Mouse (Mus musculus): ENCODE results near the gene Ly86. TPM values are rescaled to one million over a fixed set of nuclear protein-coding genes. Genes with fewer than 3 reads are reported as not detected.

The Ly86 gene
- polyA plus RNA-seq, 1 experiment from 2014 or later = 5.8 TPM

DNA sequence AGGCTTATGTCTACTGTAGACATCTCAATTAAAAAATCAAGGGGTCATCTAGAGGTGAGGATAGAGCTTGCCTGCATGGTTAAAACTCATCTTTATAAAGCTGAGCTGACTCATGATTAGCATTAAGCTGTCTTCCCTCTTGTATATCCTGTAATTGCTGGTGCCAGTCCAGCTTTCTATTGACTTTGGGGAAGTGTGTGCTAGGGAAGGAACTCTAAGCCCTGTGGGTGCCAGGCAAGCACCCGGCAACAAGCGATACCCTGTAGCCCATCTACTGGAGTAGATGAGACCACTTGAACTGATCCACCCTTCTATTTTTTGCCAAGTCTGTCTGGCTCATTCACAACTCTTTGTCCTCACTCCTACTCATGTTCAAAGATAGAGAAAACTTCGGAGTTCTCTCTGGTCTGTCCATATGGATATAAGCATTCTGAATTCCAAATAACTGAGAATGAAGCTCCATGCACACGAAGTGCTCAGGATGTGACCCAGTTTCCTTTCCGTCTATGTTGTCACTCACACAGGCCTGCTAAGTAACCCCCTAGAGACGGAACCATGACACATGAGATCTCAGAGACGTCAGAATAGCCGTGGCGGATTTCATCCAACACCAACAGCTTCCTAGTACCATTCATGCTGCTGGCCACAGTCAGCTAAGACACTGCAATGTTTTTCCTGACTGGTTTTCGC is 10.8 kb downstream of the Ly86 start:
- H3K9me3 ChIP-seq = no peaks in the 10 kb centered on the region
- no peak overlapping the region for H3K4me2 ChIP-seq (replicated peaks)
- H3K9ac ChIP-seq (replicated peaks) = no peak overlapping the region
- no peak overlapping the region for H3K27ac ChIP-seq (replicated peaks)
- no peaks in the 10 kb centered on the region for H3K4me1 ChIP-seq
- no peaks in the 10 kb centered on the region for H3K36me3 ChIP-seq
- ATAC-seq (ENCODE audit: low FRiP score, low read depth) = no peak
- no peak overlapping the region for H3K4me3 ChIP-seq
- no peaks in the 10 kb centered on the region for H3K27me3 ChIP-seq
- WGBS = 90% methylated on average over 10 of the region's 10 CpGs

DNA sequence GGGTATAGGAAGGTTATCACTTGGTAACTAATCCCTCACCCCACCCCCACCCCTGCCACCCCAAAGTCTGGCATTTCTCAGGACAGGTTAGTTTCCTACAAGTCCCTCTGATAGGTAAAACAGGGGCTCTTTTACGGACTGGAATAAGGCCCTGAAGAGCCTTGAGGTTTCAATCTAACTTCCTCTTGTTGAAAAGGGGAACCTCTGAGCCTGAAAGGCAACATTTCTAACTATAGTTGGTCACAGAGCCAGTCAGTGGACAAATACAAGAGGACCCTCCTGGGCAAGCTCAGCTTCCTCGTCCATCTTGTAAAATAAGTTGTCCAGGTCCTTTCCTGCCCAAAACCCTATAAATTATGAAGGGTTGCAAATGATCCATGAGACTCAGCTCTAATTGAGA is 11.5 kb downstream of the Ly86 start:
- 82% methylated on average over 2 of the region's 2 CpGs for WGBS

DNA sequence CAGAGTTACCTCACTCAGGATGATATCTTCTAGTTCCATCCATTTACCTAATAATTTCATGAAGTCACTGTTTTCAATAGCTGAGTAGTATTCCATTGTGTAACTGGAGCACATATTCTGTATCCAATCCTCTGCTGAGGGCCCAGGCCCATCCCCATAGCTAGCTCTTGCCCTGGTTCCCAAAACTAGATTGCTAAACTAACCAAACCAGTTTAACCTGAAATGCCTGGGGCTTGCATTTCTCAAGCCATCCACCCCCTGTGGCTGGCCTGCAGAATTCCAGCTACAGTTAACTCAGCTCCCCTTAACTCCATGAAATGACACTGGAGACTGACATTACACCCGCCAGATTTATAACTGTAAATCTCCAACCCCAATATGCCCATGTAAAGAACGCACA is 13.1 kb downstream of the Ly86 start:
- WGBS = 87% methylated on average over 2 of the region's 2 CpGs
- no peaks in the 10 kb centered on the region for H3K4me1 ChIP-seq

More for the DNA sequence above, 11.5 kb downstream of the Ly86 start:
- Histone ChIP-seq H3K9ac (replicated peaks) (no peak overlapping the region), H3K36me3 (no peaks in the 10 kb centered on the region), H3K27ac (replicated peaks) (no peak overlapping the region), H3K27me3 (no peaks in the 10 kb centered on the region), H3K9me3 (no peaks in the 10 kb centered on the region), H3K4me3 (no peak overlapping the region), H3K4me1 (no peaks in the 10 kb centered on the region), H3K4me2 (replicated peaks) (no peak overlapping the region)
- no peak for ATAC-seq (ENCODE audit: low FRiP score, low read depth)

DNA sequence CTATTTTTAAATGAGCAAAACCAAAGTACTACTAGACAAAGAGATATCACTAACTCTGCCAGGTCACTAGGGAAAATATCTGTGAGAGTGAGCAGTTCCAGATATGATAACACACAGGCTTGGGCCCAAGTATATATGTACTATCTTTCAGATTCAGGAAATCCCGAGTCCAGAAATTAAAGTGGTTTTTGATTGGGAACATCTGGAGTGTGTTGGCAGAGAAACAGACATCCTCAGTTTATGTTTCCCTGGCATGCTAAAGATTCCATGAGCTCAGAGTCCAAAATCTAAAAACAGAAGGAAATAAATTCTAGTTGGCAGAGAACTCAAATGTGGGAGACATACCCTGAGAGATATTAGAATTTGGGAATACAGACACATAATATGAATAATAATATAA is 16.2 kb downstream of the Ly86 start:
- Histone ChIP-seq H3K4me1 (no peaks in the 10 kb centered on the region), H3K9ac (replicated peaks) (no peak overlapping the region), H3K27ac (replicated peaks) (no peak overlapping the region), H3K27me3 (no peaks in the 10 kb centered on the region), H3K4me2 (replicated peaks) (no peak overlapping the region), H3K9me3 (no peaks in the 10 kb centered on the region), H3K4me3 (no peak overlapping the region), H3K36me3 (no peaks in the 10 kb centered on the region)
- no peak for ATAC-seq (ENCODE audit: low FRiP score, low read depth)
- WGBS = 84% methylated on average over 1 of the region's 1 CpGs

More for the DNA sequence above, 13.1 kb downstream of the Ly86 start:
- Histone ChIP-seq H3K27me3 (no peaks in the 10 kb centered on the region), H3K9me3 (no peaks in the 10 kb centered on the region), H3K4me2 (replicated peaks) (no peak overlapping the region), H3K27ac (replicated peaks) (no peak overlapping the region), H3K36me3 (no peaks in the 10 kb centered on the region), H3K4me3 (no peak overlapping the region), H3K9ac (replicated peaks) (no peak overlapping the region)
- no peak for ATAC-seq (ENCODE audit: low FRiP score, low read depth)

DNA sequence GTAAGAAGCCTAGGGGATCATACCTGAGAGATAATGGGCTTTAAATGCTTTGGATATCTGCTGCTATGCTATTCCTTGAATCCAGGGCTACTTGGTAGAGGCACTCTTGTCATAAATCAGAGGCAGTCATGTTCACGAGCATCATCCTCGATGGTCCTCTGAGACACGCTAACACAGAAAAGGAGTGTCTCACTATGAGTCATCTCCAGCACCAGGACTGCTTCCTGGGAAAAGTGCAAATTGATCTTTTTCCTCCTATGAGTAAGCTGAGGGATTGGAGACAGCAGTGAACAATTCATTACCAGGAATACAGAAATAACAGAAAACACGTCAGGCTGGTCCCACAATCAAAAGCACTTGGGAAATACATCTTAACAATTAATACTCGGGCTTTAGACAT is 19.3 kb downstream of the Ly86 start:
- no peak overlapping the region for H3K4me2 ChIP-seq (replicated peaks)
- no peaks in the 10 kb centered on the region for H3K9me3 ChIP-seq
- WGBS = 80% methylated on average over 5 of the region's 5 CpGs
- ATAC-seq (ENCODE audit: low FRiP score, low read depth) = no peak
- H3K4me3 ChIP-seq = no peak overlapping the region
- H3K27ac ChIP-seq (replicated peaks) = no peak overlapping the region
- H3K4me1 ChIP-seq = no peaks in the 10 kb centered on the region
- H3K36me3 ChIP-seq = no peaks in the 10 kb centered on the region
- no peak overlapping the region for H3K9ac ChIP-seq (replicated peaks)
- H3K27me3 ChIP-seq = no peaks in the 10 kb centered on the region

DNA sequence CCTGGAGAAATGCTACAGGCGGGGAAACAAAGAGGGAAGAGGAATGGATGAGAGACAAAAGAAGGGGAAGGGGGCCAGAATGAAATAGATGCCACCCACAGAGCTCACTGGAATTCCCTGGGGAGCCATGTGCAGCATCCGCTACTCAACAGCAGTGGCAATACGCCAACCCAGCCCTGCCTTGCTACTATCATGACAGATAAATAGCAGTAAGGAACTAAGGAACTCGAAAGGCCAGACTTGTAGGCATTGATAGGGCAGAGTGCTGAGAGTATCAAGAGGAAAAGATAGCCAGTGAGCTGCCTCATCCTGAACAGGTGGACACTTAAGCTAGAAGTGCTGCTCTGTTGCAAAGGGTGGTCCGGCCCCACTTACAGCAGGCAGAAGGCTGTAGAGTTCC is 31.4 kb downstream of the Ly86 start:
- H3K4me3 ChIP-seq = no peak overlapping the region
- H3K27ac ChIP-seq (replicated peaks) = no peak overlapping the region
- H3K4me2 ChIP-seq (replicated peaks) = no peak overlapping the region
- H3K9me3 ChIP-seq = no peaks in the 10 kb centered on the region
- no peaks in the 10 kb centered on the region for H3K36me3 ChIP-seq
- 76% methylated on average over 5 of the region's 5 CpGs for WGBS
- H3K9ac ChIP-seq (replicated peaks) = no peak overlapping the region
- H3K4me1 ChIP-seq = peaks cover 6% of the 10 kb centered on the region; the same call in 1 of the 2 replicates
- no peaks in the 10 kb centered on the region for H3K27me3 ChIP-seq
- ATAC-seq (ENCODE audit: low FRiP score, low read depth) = no peak

DNA sequence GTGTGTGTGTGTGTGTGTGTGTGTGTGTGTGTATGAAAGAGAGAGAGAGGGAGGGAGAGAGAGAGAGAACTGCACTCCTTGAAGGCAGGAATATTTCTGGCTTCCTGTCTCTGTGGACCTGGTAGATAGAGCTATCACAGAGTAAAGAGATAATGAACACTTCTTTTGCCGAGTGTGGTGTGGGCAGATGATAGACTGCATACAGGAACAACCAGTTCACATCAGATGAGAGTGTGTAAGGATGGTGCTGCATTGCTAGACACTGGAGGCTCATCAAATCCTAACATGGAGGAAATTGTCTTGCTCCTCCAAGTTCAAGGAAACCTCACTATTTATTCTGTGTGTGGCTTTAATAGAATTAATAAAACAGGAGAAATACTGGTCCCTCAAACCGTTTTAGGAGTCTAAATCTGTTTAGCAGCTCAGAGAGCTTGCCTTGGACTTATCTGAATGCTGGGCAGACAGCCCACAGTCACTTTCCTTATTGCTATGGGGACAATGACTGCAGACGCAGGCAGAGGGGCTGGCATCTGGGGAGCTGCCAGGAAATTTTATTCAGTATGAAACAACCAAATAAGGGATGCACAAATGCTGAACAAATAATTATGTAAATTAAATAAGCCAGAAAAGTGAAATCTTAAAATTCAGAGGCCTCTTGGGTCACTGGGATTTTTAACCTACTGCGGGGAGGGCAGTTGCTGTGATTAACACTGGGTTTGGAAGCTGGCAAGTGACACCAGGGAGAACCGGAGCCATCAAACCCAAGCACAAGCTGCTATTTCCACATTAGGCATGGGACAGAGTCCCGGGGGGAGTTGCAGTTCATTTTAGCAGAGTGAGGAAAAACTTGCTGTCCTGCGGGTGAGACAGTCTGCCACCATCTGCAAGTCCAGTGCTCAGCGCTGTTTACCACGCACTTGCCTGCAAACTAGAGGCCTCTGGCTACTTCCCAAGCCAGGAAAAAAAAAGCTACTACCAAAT is 43.5 kb downstream of the Ly86 start:
- WGBS = 64% methylated on average over 9 of the region's 9 CpGs
- H3K4me3 ChIP-seq = no peak overlapping the region
- no peak overlapping the region for H3K27ac ChIP-seq (replicated peaks)
- ATAC-seq (ENCODE audit: low FRiP score, low read depth) = no peak
- H3K36me3 ChIP-seq = no peaks in the 10 kb centered on the region
- no peak overlapping the region for H3K9ac ChIP-seq (replicated peaks)
- peaks cover 7% of the 10 kb centered on the region; the same call in 1 of the 2 replicates for H3K4me1 ChIP-seq
- no peaks in the 10 kb centered on the region for H3K27me3 ChIP-seq
- no peak overlapping the region for H3K4me2 ChIP-seq (replicated peaks)
- no peaks in the 10 kb centered on the region for H3K9me3 ChIP-seq

DNA sequence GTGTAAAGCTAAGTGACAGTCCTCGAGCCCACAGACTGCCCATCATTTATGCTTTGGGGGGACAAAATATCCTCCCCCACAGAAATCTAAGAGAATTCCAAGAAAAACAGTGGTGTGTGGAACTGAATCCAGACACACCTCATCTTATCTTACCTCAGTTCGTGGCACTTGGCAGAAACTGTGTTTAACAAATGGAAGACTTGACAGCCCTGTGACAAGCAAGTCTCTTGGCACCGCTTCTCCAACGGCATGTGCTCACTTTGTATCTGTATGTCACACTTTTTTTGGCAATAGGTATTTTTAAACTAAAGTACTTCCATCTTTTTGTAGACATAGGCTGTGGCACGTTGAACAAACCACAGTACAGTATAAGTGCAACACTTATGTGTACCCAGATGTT is 44.3 kb downstream of the Ly86 start:
- 86% methylated on average over 5 of the region's 5 CpGs for WGBS
- H3K4me2 ChIP-seq (replicated peaks) = no peak overlapping the region
- H3K27me3 ChIP-seq = no peaks in the 10 kb centered on the region
- no peaks in the 10 kb centered on the region for H3K36me3 ChIP-seq
- H3K4me1 ChIP-seq = peaks cover 7% of the 10 kb centered on the region; the same call in 1 of the 2 replicates
- no peak overlapping the region for H3K4me3 ChIP-seq
- ATAC-seq (ENCODE audit: low FRiP score, low read depth) = no peak
- no peak overlapping the region for H3K9ac ChIP-seq (replicated peaks)
- no peaks in the 10 kb centered on the region for H3K9me3 ChIP-seq
- H3K27ac ChIP-seq (replicated peaks) = no peak overlapping the region

DNA sequence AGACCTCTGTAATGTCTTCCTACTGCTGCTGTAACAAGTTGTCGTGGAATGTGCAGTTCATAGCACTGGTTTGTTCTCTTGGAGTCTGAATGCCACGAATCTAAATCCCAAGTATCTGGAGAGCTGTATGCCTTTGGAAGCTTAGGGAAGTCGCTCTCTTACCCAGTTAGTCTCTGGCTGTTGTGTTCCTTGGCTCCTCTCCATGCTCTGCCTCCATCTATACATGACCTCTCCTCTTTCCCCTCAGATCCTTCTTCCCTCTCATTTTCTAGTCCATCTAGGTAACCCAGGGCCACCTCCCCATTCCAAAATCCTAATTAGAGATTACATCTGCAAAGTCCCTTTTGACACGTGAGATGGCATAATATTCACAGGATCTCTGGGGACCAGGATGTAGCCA is 53.8 kb downstream of the Ly86 start:
- H3K36me3 ChIP-seq = no peaks in the 10 kb centered on the region
- no peaks in the 10 kb centered on the region for H3K4me1 ChIP-seq
- no peak overlapping the region for H3K4me2 ChIP-seq (replicated peaks)
- WGBS = 84% methylated on average over 4 of the region's 4 CpGs
- no peak overlapping the region for H3K9ac ChIP-seq (replicated peaks)
- ATAC-seq (ENCODE audit: low FRiP score, low read depth) = no peak
- H3K4me3 ChIP-seq = no peak overlapping the region
- no peaks in the 10 kb centered on the region for H3K9me3 ChIP-seq
- no peaks in the 10 kb centered on the region for H3K27me3 ChIP-seq
- H3K27ac ChIP-seq (replicated peaks) = no peak overlapping the region

DNA sequence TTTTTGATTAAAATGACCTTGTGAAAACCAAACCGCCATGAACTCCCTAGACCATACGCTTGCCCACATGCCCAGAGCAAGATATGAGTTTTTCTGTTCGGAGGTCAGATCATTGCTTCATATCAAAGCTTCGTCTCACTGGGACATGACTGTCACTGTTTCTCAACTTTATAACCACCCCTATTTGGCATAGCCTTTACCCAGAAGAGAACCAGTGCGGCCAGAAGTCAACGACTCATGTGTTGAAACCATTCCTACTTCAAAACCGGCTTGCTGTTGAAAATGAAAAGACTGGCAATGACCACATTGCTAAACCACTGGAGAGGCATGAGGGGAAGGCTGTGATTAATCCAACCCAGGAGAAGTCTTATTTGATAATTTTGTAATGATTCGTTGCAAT is 54.3 kb downstream of the Ly86 start:
- no peak overlapping the region for H3K4me3 ChIP-seq
- no peak overlapping the region for H3K27ac ChIP-seq (replicated peaks)
- no peaks in the 10 kb centered on the region for H3K27me3 ChIP-seq
- H3K9me3 ChIP-seq = no peaks in the 10 kb centered on the region
- H3K4me2 ChIP-seq (replicated peaks) = no peak overlapping the region
- H3K9ac ChIP-seq (replicated peaks) = no peak overlapping the region
- WGBS = 91% methylated on average over 8 of the region's 8 CpGs
- H3K4me1 ChIP-seq = no peaks in the 10 kb centered on the region
- no peak for ATAC-seq (ENCODE audit: low FRiP score, low read depth)
- no peaks in the 10 kb centered on the region for H3K36me3 ChIP-seq

DNA sequence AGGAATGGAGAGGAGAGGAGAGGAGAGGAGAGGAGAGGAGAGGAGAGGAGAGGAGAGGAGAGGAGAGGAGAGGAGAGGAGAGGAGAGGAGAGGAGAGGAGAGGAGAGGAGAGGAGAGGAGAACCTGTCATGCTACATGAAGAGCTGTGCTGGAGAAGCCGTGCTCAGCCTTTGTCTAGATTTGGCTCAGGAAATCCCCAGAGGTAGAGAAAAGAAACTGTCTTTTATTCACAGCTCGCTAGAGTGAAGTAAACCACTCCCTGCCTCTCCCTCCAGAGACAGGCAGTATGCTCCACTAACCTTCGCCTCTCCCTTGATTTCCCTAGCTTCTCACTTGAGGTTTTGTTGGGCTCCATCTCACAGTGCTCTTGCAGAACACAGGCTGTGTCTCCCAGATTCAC is 57.4 kb downstream of the Ly86 start:
- no peak overlapping the region for H3K27ac ChIP-seq (replicated peaks)
- H3K9ac ChIP-seq (replicated peaks) = no peak overlapping the region
- no peaks in the 10 kb centered on the region for H3K27me3 ChIP-seq
- no peaks in the 10 kb centered on the region for H3K36me3 ChIP-seq
- H3K4me2 ChIP-seq (replicated peaks) = no peak overlapping the region
- H3K4me3 ChIP-seq = no peak overlapping the region
- H3K9me3 ChIP-seq = no peaks in the 10 kb centered on the region
- no peak for ATAC-seq (ENCODE audit: low FRiP score, low read depth)
- no peaks in the 10 kb centered on the region for H3K4me1 ChIP-seq
- 31% methylated on average over 3 of the region's 3 CpGs for WGBS

DNA sequence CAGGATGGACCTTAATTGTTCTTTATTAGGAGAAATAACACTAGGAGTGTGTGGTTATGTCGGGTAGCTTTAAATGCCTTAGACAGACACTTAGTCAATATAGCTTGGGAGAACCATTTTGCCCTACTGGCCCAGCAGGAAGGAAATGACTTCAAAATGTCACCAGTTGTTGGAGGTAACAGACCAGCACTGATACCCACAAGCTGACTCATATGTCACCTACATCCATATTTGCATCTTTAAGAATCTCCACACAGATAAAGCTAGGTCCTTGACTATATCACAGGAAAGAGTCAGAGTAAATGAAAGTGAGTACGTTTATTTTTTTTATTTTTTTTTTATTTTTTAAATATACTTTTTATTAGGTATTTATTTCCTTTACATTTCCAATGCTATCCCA is 58.7 kb downstream of the Ly86 start:
- H3K27ac ChIP-seq (replicated peaks) = no peak overlapping the region
- H3K27me3 ChIP-seq = no peaks in the 10 kb centered on the region
- H3K4me3 ChIP-seq = no peak overlapping the region
- 88% methylated on average over 2 of the region's 2 CpGs for WGBS
- H3K36me3 ChIP-seq = no peaks in the 10 kb centered on the region
- ATAC-seq (ENCODE audit: low FRiP score, low read depth) = no peak
- H3K4me2 ChIP-seq (replicated peaks) = no peak overlapping the region
- H3K4me1 ChIP-seq = no peaks in the 10 kb centered on the region
- H3K9me3 ChIP-seq = no peaks in the 10 kb centered on the region
- H3K9ac ChIP-seq (replicated peaks) = no peak overlapping the region
